Mouse (Mus musculus) E14TG2a.4 (cell line): ENCODE measurements around the gene Nodal.

ENCODE experiments used
- H3K27me3 ChIP-seq: 2 replicates; pipeline ENCODE4 v1.6.1; 2014; ENCODE audit warnings: low read length, control low read depth; ENCODE audit not compliant: insufficient read depth
- H3K36me3 ChIP-seq: 2 replicates; pipeline ENCODE4 v1.6.1; 2014; ENCODE audit warnings: low read length, control low read depth; ENCODE audit not compliant: insufficient read depth
- H3K4me1 ChIP-seq: replicated peaks from 2 replicates; pipeline ENCODE4 v1.6.1; 2014; ENCODE audit warnings: low read depth, low read length, control low read depth
- H3K4me3 ChIP-seq: replicated peaks from 2 replicates; pipeline ENCODE4 v1.5.1; 2014; ENCODE audit warnings: mild to moderate bottlenecking, low read length
- H3K9me3 ChIP-seq: 2 replicates; pipeline ENCODE4 v1.6.1; 2014; ENCODE audit warnings: low read length, control low read depth
- CTCF ChIP-seq: conservative IDR thresholded peaks from 2 replicates; pipeline ENCODE4 v1.5.1; 2014; ENCODE audit warnings: low read length
- NANOG ChIP-seq: IDR thresholded peaks from 2 replicates; pipeline ENCODE4 v1.6.1; 2014; ENCODE audit warnings: borderline replicate concordance, low read length, mixed read lengths
- POU5F1 ChIP-seq: IDR thresholded peaks from 2 replicates; pipeline ENCODE4 v1.6.1; 2014; ENCODE audit warnings: low read length, borderline replicate concordance

Gene Nodal

GRCm38 (mm10) chr10:61386284-61386683 lies 31.5 kb upstream of the Nodal start:
- Histone ChIP-seq H3K36me3 (no peaks in the 10 kb centered on the region), H3K4me3 (no peak overlapping the region), H3K27me3 (peaks cover 26% of the 10 kb centered on the region), H3K9me3 (no peaks in the 10 kb centered on the region), H3K4me1 (peaks cover 39% of the 10 kb centered on the region)
- TF ChIP-seq POU5F1 (no peak), NANOG (no peak), CTCF (no peak)

GRCm38 (mm10) chr10:61389020-61389419 lies 28.8 kb upstream of the Nodal start:
- no peaks in the 10 kb centered on the region for H3K9me3 ChIP-seq
- TF ChIP-seq CTCF: no peak
- TF ChIP-seq NANOG: no peak
- TF ChIP-seq POU5F1: no peak
- H3K27me3 ChIP-seq: peaks cover 33% of the 10 kb centered on the region
- no peaks in the 10 kb centered on the region for H3K36me3 ChIP-seq
- peaks cover 42% of the 10 kb centered on the region for H3K4me1 ChIP-seq
- H3K4me3 ChIP-seq: no peak overlapping the region

GRCm38 (mm10) chr10:61390148-61390547 lies 27.6 kb upstream of the Nodal start:
- TF ChIP-seq CTCF (no peak), POU5F1 (no peak), NANOG (no peak)
- H3K4me3 ChIP-seq: no peak overlapping the region
- H3K4me1 ChIP-seq: peaks cover 44% of the 10 kb centered on the region
- no peaks in the 10 kb centered on the region for H3K36me3 ChIP-seq
- H3K9me3 ChIP-seq: no peaks in the 10 kb centered on the region
- peaks cover 26% of the 10 kb centered on the region for H3K27me3 ChIP-seq

GRCm38 (mm10) chr10:61392584-61392983 lies 25.2 kb upstream of the Nodal start:
- peaks cover 54% of the 10 kb centered on the region for H3K4me1 ChIP-seq
- peaks cover 12% of the 10 kb centered on the region for H3K27me3 ChIP-seq
- no peak overlapping the region for H3K4me3 ChIP-seq
- no peak for TF ChIP-seq NANOG
- TF ChIP-seq CTCF: no peak
- TF ChIP-seq POU5F1: no peak
- H3K36me3 ChIP-seq: no peaks in the 10 kb centered on the region
- H3K9me3 ChIP-seq: no peaks in the 10 kb centered on the region

GRCm38 (mm10) chr10:61394476-61395136 lies 23.2 kb upstream of the Nodal start:
- Histone ChIP-seq H3K9me3 (no peaks in the 10 kb centered on the region), H3K4me1 (peaks cover 56% of the 10 kb centered on the region), H3K36me3 (no peaks in the 10 kb centered on the region), H3K4me3 (peak overlapping the region; percentile 53), H3K27me3 (peaks cover 7% of the 10 kb centered on the region)
- TF ChIP-seq CTCF: no peak
- peak; percentile 56; the same call in 1 of the 2 replicates for TF ChIP-seq NANOG

GRCm38 (mm10) chr10:61398125-61398524 lies 19.6 kb upstream of the Nodal start:
- H3K4me3 ChIP-seq: no peak overlapping the region
- H3K9me3 ChIP-seq: peaks cover 10% of the 10 kb centered on the region; the same call in 1 of the 2 replicates
- H3K4me1 ChIP-seq: peaks cover 48% of the 10 kb centered on the region
- H3K27me3 ChIP-seq: no peaks in the 10 kb centered on the region
- TF ChIP-seq POU5F1: no peak
- H3K36me3 ChIP-seq: no peaks in the 10 kb centered on the region

GRCm38 (mm10) chr10:61399156-61399734 lies 18.5 kb upstream of the Nodal start:
- Histone ChIP-seq H3K9me3 (peaks cover 10% of the 10 kb centered on the region; the same call in 1 of the 2 replicates), H3K27me3 (no peaks in the 10 kb centered on the region), H3K36me3 (no peaks in the 10 kb centered on the region), H3K4me3 (no peak overlapping the region), H3K4me1 (peaks cover 38% of the 10 kb centered on the region)
- TF ChIP-seq CTCF: peak; percentile 81
- TF ChIP-seq POU5F1: no peak

GRCm38 (mm10) chr10:61400407-61400806 lies 17.4 kb upstream of the Nodal start:
- Histone ChIP-seq H3K9me3 (peaks cover 10% of the 10 kb centered on the region; the same call in 1 of the 2 replicates), H3K36me3 (no peaks in the 10 kb centered on the region), H3K27me3 (no peaks in the 10 kb centered on the region), H3K4me1 (peaks cover 37% of the 10 kb centered on the region), H3K4me3 (no peak overlapping the region)
- no peak for TF ChIP-seq POU5F1
- no peak for TF ChIP-seq CTCF
- no peak for TF ChIP-seq NANOG

- Histone ChIP-seq H3K27me3 (no peaks in the 10 kb centered on the region; the same call in 1 of the 2 replicates), H3K36me3 (no peaks in the 10 kb centered on the region), H3K4me1 (peaks cover 49% of the 10 kb centered on the region), H3K9me3 (peaks cover 10% of the 10 kb centered on the region; the same call in 1 of the 2 replicates), H3K4me3 (no peak overlapping the region)
- TF ChIP-seq NANOG: no peak
- no peak for TF ChIP-seq POU5F1
- TF ChIP-seq CTCF: peak; percentile 54
Measured at GRCm38 (mm10) chr10:61402480-61402879, 15.3 kb upstream of the Nodal start.
